Mouse (Mus musculus) liver, embryonic 16.5 days (tissue): ENCODE measurements around the gene Kap. TPM values are rescaled to one million over a fixed set of nuclear protein-coding genes. Genes with fewer than 3 reads are reported as not detected.

ENCODE experiments used
- ATAC-seq: fragments of 200-750 bp; cut with Nextera tagmentation; 2 replicates; pipeline ENCODE4 v1.8.0; 2017; ENCODE audit warnings: low read depth, mild to moderate bottlenecking, moderate number of reproducible peaks, moderate library complexity
- H3K27ac ChIP-seq: fragments of 300-500 bp; sonication (generic); 2 replicates; pipeline ENCODE4 v1.5.1; 2014; ENCODE audit warnings: mild to moderate bottlenecking, low read length
- H3K27me3 ChIP-seq: fragments of 300-500 bp; sonication (generic); 2 replicates; pipeline ENCODE4 v1.6.1; 2014; ENCODE audit warnings: low read depth, low read length, mixed read lengths; ENCODE audit not compliant: control insufficient read depth, insufficient read depth
- H3K36me3 ChIP-seq: fragments of 300-500 bp; sonication (generic); 2 replicates; pipeline ENCODE4 v1.6.1; 2014; ENCODE audit warnings: mild to moderate bottlenecking; ENCODE audit not compliant: control insufficient read depth, insufficient read depth
- H3K4me1 ChIP-seq: fragments of 300-500 bp; sonication (generic); 2 replicates; pipeline ENCODE4 v1.6.1; 2014; ENCODE audit warnings: low read depth, low read length, mixed read lengths; ENCODE audit not compliant: control insufficient read depth
- H3K4me2 ChIP-seq: fragments of 300-500 bp; sonication (generic); 2 replicates; pipeline ENCODE4 v1.6.1; 2014; ENCODE audit warnings: low read depth, low read length, mixed read lengths
- H3K4me3 ChIP-seq: fragments of 300-500 bp; sonication (generic); 2 replicates; pipeline ENCODE4 v1.5.1; 2014; ENCODE audit warnings: low read depth, mild to moderate bottlenecking, low read length
- H3K9ac ChIP-seq: fragments of 300-500 bp; sonication (generic); 2 replicates; pipeline ENCODE4 v1.6.1; 2014; ENCODE audit warnings: low read depth, low read length
- H3K9me3 ChIP-seq: fragments of 300-500 bp; sonication (generic); replicated peaks from 2 replicates; pipeline ENCODE4 v1.6.1; 2016; ENCODE audit warnings: low read length; ENCODE audit not compliant: control insufficient read depth
- WGBS: fragments of 180-500 bp; shearing (Covaris S2); extraction: QIAGEN DNeasy Blood & Tissue Kit; methylation state at CpG from one replicate; pipeline ENCODE4 v1.1.7; 2014; ENCODE audit not compliant: insufficient replicate concordance; 5-methylcytosine and 5-hydroxymethylcytosine counted together
- polyA plus RNA-seq: library from polyadenylated mRNA; unstranded; fragments of >200 nt; fragmentation: Nextera tagmentation; extraction: Ambion mirVana; gene quantifications from 2 replicates; pipeline ENCODE4 v1.2.1, GENCODE M21; 2015

Gene Kap
- polyA plus RNA-seq: not detected in 2 replicates

GRCm38 (mm10) chr6:133853526-133853925 is at the start of gene Kap:
Gene Kap, minus strand, starts transcription at chr6:133853762.
- no peaks in the 10 kb centered on the region for H3K27me3 ChIP-seq
- 47% methylated on average over 1 of the region's 1 CpGs for WGBS
- no peak within 1 kb of the TSS for H3K9ac ChIP-seq
- H3K36me3 ChIP-seq: no peaks in the 10 kb centered on the region
- ATAC-seq: no peak
- H3K9me3 ChIP-seq: no peaks in the 10 kb centered on the region
- H3K4me2 ChIP-seq: no peak within 1 kb of the TSS
- no peak within 1 kb of the TSS for H3K27ac ChIP-seq
- H3K4me3 ChIP-seq: no peak within 1 kb of the TSS
- no peaks in the 10 kb centered on the region for H3K4me1 ChIP-seq

- Histone ChIP-seq H3K4me2 (no peak overlapping the region), H3K27ac (no peak overlapping the region), H3K27me3 (no peaks in the 10 kb centered on the region), H3K9ac (no peak overlapping the region), H3K36me3 (no peaks in the 10 kb centered on the region), H3K9me3 (no peaks in the 10 kb centered on the region), H3K4me3 (no peak overlapping the region), H3K4me1 (no peaks in the 10 kb centered on the region)
- ATAC-seq: no peak
- WGBS: 68% methylated on average over 5 of the region's 5 CpGs
These were observed 32.4 kb upstream of the Kap start for GRCm38 (mm10) chr6:133885871-133886415.

GRCm38 (mm10) chr6:133883446-133883985 is 30.0 kb upstream of the Kap start:
- Histone ChIP-seq H3K9ac (no peak overlapping the region), H3K27ac (no peak overlapping the region), H3K4me3 (no peak overlapping the region), H3K27me3 (no peaks in the 10 kb centered on the region), H3K4me1 (no peaks in the 10 kb centered on the region), H3K36me3 (no peaks in the 10 kb centered on the region), H3K4me2 (no peak overlapping the region), H3K9me3 (no peaks in the 10 kb centered on the region)
- 59% methylated on average over 5 of the region's 5 CpGs for WGBS
- no peak for ATAC-seq

- WGBS: 22% methylated on average over 12 of the region's 12 CpGs
- no peaks in the 10 kb centered on the region for H3K27me3 ChIP-seq
- H3K4me2 ChIP-seq: no peak overlapping the region
- ATAC-seq: no peak
- H3K27ac ChIP-seq: no peak overlapping the region
- no peak overlapping the region for H3K4me3 ChIP-seq
- no peaks in the 10 kb centered on the region for H3K9me3 ChIP-seq
- H3K36me3 ChIP-seq: no peaks in the 10 kb centered on the region
- no peaks in the 10 kb centered on the region for H3K4me1 ChIP-seq
- no peak overlapping the region for H3K9ac ChIP-seq
These were observed 22.4 kb upstream of the Kap start for GRCm38 (mm10) chr6:133875906-133876462.

GRCm38 (mm10) chr6:133872667-133873066 is 19.1 kb upstream of the Kap start:
- Histone ChIP-seq H3K4me3 (no peak overlapping the region), H3K27ac (no peak overlapping the region), H3K9me3 (no peaks in the 10 kb centered on the region), H3K9ac (no peak overlapping the region), H3K36me3 (no peaks in the 10 kb centered on the region), H3K4me2 (no peak overlapping the region), H3K4me1 (no peaks in the 10 kb centered on the region), H3K27me3 (no peaks in the 10 kb centered on the region)
- ATAC-seq: no peak
- 60% methylated on average over 2 of the region's 2 CpGs for WGBS

- whole genome bisulfite sequencing: 30% methylated on average over 1 of the region's 1 CpGs
- H3K9ac ChIP-seq: no peak overlapping the region
These were observed 17.6 kb upstream of the Kap start for GRCm38 (mm10) chr6:133871131-133871530.

GRCm38 (mm10) chr6:133868381-133868780 is 14.8 kb upstream of the Kap start:
- Histone ChIP-seq H3K4me2 (no peak overlapping the region), H3K9me3 (no peaks in the 10 kb centered on the region), H3K27me3 (no peaks in the 10 kb centered on the region), H3K36me3 (no peaks in the 10 kb centered on the region), H3K9ac (no peak overlapping the region), H3K4me1 (no peaks in the 10 kb centered on the region), H3K27ac (no peak overlapping the region), H3K4me3 (no peak overlapping the region)
- no peak for ATAC-seq
- 47% methylated on average over 1 of the region's 1 CpGs for WGBS

More at GRCm38 (mm10) chr6:133871131-133871530, 17.6 kb upstream of the Kap start:
- no peak for ATAC-seq
- Histone ChIP-seq H3K4me2 (no peak overlapping the region), H3K36me3 (no peaks in the 10 kb centered on the region), H3K4me3 (no peak overlapping the region), H3K4me1 (no peaks in the 10 kb centered on the region), H3K27me3 (no peaks in the 10 kb centered on the region), H3K27ac (no peak overlapping the region), H3K9me3 (no peaks in the 10 kb centered on the region)

- H3K9me3 ChIP-seq: no peaks in the 10 kb centered on the region
- 52% methylated on average over 2 of the region's 2 CpGs for WGBS
- ATAC-seq: no peak
These were observed 2.3 kb upstream of the Kap start for GRCm38 (mm10) chr6:133855871-133856270.

GRCm38 (mm10) chr6:133849359-133849758 is 4.2 kb downstream of the Kap start:
- no peak overlapping the region for H3K9ac ChIP-seq
- H3K4me3 ChIP-seq: no peak overlapping the region
- no peaks in the 10 kb centered on the region for H3K27me3 ChIP-seq
- no peaks in the 10 kb centered on the region for H3K36me3 ChIP-seq
- no peak overlapping the region for H3K27ac ChIP-seq
- 54% methylated on average over 2 of the region's 2 CpGs for WGBS
- H3K9me3 ChIP-seq: no peaks in the 10 kb centered on the region
- no peak overlapping the region for H3K4me2 ChIP-seq
- H3K4me1 ChIP-seq: no peaks in the 10 kb centered on the region
- no peak for ATAC-seq

More at GRCm38 (mm10) chr6:133855871-133856270, 2.3 kb upstream of the Kap start:
- H3K9ac ChIP-seq: no peak overlapping the region
- H3K4me1 ChIP-seq: no peaks in the 10 kb centered on the region
- H3K4me2 ChIP-seq: no peak overlapping the region
- H3K36me3 ChIP-seq: no peaks in the 10 kb centered on the region
- no peak overlapping the region for H3K27ac ChIP-seq
- H3K4me3 ChIP-seq: no peak overlapping the region
- no peaks in the 10 kb centered on the region for H3K27me3 ChIP-seq
